Mouse (Mus musculus): ENCODE data around the gene Dnah5.
A peak's percentile ranks its signal among the peaks of the same experiment; 100 is the strongest.

The Dnah5 gene

DNA sequence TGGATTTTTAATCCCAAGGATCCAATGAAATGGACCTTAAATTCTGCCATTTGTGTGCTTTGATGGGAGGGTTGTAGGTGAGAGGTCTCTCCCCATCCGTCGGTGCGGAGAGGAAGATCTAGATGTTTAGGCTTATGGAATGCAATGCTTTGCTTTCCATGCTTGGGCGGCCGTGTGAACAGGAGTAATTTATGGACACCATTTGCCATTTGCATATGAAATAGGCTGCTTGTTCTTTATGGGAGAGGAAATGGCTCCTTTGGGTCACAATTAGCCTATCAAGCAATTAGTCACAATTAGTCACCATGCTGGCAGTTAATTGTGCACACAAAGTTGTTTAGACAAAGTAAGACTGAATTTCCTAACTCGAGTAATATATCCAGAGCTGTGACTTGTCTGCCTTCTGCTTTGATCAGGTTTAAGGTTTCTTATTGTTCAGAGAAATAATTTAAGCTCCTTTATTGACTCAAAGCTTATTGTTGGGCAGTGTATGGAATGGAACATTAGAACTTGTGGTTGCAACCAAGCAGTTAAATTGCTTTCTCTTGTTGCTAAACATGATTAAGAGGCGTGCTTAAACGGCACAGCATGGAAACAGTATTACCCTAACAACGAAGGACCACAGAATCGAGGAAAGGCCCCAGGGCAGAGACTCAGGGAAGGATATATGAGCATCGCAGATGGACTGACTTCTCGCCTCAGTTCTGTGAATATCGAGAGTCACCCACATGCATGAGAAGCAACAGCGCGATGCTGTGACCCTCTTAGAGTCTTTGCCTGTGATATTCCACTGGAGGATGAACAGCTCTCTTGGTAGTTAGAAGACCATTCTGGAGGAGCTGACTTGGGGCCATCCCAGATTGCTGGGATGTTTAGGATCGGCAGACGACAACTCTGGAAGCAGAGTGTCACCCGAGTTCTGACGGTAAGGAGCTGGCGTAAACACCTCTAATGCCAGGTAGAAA, at the start of gene Dnah5:
Dnah5 (plus strand) TSS at position 642 of the 965 bp plus-strand sequence.
- DNase-seq (ENCODE audit: low spot score) = no peak

- DNase-seq (ENCODE audit: low spot score) = no peak
These were observed 48.6 kb upstream of the Dnah5 start for GRCm38 (mm10) chr15:28154822-28155501.

DNA sequence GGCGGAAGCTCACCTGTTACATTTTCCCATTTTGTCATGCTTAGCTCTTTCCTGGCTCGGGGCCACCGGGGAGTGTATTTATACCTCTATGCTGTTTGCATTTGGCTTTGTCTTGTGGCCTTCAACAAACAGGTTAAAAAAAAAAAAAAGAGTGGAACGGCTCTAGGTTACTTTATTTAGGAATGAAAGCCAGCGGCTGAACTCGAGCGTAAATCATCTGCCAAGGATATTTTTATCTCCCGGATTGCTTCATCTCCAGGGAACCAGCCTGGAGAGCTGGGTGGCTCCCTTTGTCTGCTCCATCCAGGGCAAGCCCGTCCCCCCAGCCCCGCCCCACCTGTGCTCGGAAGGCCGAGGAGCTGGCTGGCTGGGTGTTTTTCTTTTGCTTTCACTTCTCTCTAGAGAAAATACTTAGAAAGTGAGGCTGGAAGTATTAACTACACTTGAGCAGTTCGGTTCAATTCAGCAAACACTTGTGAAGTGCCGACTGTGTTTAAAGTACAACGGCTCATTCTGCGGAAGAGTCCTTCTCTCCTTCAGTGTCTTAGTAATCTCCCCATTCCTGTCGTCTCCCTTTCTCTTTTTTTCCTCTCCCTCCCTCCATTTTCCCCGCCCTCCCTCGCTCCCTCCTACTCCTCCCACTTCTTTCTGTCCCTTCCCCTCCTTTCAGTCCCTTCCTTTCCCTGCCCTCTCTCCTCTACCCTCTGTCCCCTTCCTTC, 44.6 kb upstream of the Dnah5 start:
- peak; percentile 19 for DNase-seq (ENCODE audit: low spot score)

DNA sequence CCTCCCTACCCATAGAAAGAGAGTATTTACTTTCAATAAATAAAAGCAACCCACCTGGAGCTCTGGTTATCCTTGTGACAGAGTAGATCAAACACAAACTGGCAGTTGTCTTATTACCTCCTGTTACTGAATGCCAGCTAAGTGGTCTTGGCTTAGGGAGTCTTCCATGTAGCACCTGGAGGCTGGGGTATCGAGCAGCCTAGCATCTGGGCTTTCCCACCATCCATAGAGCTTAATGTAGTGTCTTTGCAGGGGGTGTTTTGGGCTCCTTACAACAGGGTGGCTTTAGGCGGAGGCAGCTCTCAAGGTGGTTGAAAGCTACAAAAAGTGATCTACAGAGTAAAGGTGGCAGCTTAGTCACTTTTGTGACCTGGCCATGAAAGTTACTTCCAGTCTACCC, 41.3 kb upstream of the Dnah5 start:
- DNase-seq (ENCODE audit: low spot score) = no peak

DNA sequence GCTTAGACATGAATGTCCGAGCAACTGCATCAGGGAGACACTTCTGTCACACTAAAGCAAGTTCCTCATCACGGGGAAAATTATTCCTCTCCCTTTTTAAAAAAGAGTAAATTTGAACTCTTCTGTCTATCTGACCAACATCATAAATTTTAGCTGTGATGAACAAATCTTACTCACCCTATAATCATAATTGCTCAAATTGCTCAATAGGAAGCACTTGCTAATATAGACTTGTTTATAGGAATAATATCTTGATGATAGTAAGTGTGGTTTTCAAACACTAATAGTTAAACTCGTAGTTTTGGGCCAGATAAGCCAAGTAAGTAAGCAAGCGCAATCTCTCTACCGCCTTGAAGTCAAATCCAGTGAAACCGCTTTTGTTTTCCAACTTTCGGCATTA, 38.3 kb upstream of the Dnah5 start:
- DNase-seq (ENCODE audit: low spot score) = no peak

- DNase-seq (ENCODE audit: low spot score) = no peak
These were observed 37.5 kb upstream of the Dnah5 start for GRCm38 (mm10) chr15:28166090-28166489.

DNA sequence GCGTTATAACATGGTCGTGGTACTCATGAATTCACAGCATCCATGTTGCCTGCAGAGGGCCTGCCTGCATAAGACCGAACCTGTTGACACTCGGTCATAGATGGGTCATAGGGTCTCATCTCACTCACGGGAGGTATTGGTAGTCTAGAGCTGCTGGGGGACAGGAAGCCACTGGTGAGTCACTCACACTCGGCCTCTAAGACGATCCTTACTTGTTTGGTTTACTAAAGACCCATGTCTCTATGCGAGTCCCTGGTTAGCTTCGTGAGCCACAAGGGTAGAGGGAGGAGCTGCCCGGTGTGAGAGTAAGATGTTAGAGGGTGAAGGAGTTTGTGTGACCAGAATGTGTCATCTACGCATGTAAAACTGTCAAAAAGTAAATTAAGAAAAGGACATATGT, 24.6 kb upstream of the Dnah5 start:
- DNase-seq (ENCODE audit: low spot score) = no peak

- DNase-seq (ENCODE audit: low spot score) = no peak
These were observed 24.0 kb upstream of the Dnah5 start for GRCm38 (mm10) chr15:28179556-28179955.

DNA sequence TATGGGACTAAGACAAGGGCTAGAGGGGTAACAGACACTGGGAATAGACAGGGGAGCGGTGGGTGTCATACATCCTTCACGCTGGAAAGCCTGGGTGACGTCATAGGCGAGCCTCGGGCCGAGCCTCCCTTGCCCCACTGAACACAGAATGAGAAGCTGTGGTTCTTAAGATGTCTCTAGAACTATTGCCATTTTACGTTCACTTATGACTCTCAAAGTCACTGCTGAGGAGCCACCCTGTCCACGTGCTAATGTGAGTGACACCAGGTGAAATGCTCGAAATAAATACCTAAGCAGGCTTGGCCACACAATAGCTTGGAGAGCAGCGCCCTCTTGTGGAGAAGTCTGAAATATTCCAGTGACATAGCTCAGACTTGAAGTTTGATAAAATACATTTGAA, 21.7 kb upstream of the Dnah5 start:
- peak; percentile 78 for DNase-seq (ENCODE audit: low spot score)

DNA sequence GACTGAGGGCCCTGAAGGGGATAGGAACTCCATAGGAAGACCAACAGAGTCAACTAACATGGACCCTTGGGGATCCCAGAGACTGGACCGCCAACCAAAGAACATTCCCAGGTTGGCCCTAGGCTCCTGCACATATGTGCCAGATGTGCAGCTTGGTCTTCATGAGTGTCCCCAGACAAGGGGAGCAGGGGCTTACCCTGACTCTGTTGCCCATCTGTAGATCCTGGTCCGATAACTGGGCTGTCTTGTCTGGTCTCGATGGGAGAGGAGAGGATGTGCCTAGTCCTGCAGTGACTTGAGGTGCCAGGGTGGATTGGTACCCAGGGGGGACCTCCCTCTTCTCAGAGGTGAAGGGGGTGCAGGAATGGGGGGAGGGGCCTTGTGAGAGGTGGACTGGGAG, 21.0 kb upstream of the Dnah5 start:
- DNase-seq (ENCODE audit: low spot score) = no peak

DNA sequence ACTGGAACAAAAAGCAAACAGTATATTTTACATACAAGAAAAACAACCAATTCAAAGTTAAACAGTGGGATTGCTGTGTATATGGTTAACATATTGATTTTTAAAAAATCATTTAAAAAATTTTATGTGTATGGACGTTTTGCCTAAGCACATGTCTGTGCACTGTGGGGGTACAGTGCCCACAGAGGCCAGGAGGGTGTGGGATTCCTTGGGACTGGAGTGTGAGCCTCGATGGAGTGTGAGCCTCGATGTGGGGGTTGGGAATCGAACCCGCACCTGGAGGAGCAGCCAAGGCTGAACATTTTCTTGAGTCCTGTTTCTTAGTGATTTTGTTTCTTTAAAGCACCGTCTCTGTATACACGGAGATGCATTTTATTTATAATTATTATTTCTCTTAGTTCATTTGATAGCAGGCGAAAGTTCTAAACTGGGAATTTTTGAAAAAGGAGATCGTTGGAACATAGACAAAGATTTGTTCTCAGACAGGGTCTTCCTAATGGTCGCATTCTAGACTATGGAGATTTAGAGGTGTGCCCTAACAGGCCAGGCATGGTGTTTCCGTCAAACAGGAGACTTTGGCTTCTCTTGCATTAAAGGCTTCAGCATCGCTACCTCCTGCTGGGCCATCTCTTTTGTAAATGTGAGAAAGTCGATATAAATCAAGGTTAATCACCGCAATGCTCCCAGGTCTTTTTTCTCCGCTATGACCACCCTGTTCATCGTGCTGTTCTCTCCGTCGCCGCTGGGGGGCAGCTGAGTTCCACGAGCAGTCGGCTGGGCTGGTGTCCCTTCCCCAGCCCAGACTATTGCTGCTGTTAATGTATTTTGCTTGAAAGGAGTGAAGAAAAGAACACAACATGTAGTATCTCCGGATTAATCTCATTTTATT, 15.8 kb upstream of the Dnah5 start:
- peak; percentile 74 for DNase-seq (ENCODE audit: low spot score)

- DNase-seq (ENCODE audit: low spot score) = no peak
These were observed 15.1 kb upstream of the Dnah5 start for GRCm38 (mm10) chr15:28188361-28189011.

- no peak for DNase-seq (ENCODE audit: low spot score)
These were observed 13.9 kb upstream of the Dnah5 start for GRCm38 (mm10) chr15:28189668-28190067.

- DNase-seq (ENCODE audit: low spot score) = no peak
These were observed 4.9 kb upstream of the Dnah5 start for GRCm38 (mm10) chr15:28198609-28199008.

GRCm38 (mm10) chr15:28204626-28205025, 1.1 kb downstream of the Dnah5 start:
- DNase-seq (ENCODE audit: low spot score) = no peak

GRCm38 (mm10) chr15:28207545-28207944, 4.0 kb downstream of the Dnah5 start:
- DNase-seq (ENCODE audit: low spot score) = no peak

DNA sequence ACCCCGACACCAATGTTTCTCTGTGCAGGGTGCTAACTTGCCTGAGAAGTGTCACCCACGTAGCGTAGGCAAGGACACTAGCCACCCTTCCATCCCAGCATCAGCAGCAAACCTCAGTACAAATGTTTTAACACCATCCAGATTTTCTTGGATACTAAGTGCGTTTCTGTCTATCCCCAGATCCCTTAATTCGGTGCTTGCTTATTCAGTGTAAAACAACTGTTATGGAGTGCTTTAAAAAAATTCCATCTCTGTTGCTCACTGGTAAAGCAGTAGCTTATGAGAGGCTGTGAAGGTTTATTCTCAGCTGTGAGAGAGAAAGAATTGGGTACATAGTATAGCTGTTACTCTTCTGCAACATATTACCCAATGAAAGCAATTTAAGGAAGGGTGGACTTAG, 9.5 kb downstream of the Dnah5 start:
- DNase-seq (ENCODE audit: low spot score) = no peak

DNA sequence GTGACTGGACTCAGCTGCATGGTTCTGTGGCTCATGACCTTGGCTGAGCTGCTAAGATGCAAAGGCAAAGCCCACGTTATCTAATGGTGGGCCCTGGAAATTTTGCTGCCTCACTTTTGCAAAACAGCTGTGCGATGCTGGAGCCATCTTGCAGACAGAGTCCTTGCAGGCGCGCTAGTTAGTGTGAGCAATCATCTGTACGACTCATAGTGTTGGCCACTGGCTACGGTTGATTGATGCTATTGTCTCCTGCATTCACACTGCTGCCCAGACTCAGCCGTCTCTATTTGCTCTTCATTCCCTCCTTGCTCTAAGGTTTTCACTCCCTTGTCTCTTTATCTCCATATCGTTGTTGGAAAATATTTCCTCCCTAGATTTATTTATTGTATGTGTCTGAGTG, 12.8 kb downstream of the Dnah5 start:
- no peak for DNase-seq (ENCODE audit: low spot score)

GRCm38 (mm10) chr15:28227316-28227715, 23.8 kb downstream of the Dnah5 start:
- no peak for DNase-seq (ENCODE audit: low spot score)

DNA sequence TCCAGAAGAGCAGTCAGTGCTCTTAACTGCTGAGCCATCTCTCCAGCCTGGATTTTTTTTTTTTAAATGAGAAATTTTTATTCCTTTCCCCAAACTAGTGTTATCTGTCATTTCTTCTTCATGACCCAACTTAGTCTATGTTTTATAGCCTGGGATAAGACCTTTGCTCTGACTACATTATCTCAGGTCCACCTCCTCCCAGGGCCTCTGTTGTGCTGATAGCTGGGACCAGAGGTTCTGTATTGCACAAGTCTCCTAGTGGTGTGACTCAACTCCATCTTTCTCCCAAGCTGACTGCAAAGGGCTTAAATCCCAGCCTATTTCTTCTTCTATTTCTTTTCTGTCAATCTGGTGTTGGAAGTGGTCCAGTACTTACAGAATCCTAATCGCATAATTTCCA, 56.7 kb downstream of the Dnah5 start:
- DNase-seq (ENCODE audit: low spot score) = no peak

DNA sequence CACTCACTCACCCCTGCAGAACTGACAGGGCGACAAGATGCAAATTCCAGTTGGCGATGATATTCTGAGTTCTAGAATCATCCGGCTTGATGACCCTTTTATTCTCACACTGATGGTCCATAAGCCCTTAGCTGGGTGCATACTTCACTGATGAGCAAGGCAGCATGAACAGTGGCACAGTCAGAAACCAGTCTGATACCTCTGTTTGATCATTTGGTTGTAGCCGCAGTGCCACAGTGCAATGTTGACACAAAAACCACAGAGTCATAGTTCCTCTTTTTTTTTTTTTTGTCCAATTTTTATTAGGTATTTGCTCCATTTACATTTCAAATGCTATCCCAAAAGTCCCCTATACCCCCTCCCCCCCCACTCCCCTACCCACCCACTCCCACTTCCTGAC, 95.9 kb downstream of the Dnah5 start:
- no peak for DNase-seq (ENCODE audit: low spot score)

Measured in urinary bladder, postnatal 25 days (tissue).